Mouse (Mus musculus): ENCODE data around the gene Galnt3. TPM values are rescaled to one million over a fixed set of nuclear protein-coding genes. Genes with fewer than 3 reads are reported as not detected.

The Galnt3 gene
- under 1 TPM in 2 of 4 experiments, not detected in 2; 0.13 to 0.15 TPM for total RNA-seq (2022)

DNA sequence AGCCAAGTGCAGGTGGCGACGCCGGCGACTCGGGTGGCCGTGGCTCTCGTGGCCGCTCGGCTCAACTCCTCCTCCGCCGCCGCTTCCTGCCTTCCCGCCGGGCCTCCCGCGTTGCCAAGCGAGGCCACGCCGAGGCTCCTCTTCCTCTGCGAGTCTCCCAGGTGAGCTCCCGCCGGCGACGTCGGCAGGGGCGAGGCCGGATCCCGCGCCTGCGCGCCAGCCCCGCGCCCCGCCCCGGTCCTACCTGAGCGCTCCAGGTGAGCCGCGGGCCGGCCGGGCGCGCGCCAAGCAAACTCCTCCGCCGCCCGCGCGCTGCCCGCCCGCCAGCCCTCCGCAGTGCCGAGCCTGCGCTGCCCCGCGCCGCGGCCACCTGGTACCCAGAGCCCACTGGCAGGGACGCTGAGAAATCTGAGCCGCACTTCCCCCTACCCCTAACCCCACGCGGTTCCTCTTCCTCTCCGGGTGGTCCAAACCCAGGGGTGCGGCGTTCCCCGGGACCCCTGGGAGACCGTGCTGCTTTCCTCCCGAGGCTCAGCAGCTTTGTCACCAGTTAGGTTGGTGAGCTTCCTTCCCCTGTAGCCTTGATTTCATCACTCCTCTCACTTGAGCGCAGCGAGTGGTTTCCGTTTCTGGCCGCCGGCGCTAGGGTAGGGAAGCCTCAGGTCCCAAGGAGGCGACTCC lies at the start of gene Galnt3:
Gene Galnt3 (minus strand): TSS at position 404 of the 681 bp plus-strand sequence.
- no peak for DNase-seq (ENCODE audit: low spot score in 2 of 2)

GRCm38 (mm10) chr2:66173134-66173533 lies 48.3 kb upstream of the Galnt3 start:
- DNase-seq (ENCODE audit: low spot score in 2 of 2): no peak

GRCm38 (mm10) chr2:66171643-66172042 lies 46.8 kb upstream of the Galnt3 start:
- no peak for DNase-seq (ENCODE audit: low spot score in 2 of 2)

DNA sequence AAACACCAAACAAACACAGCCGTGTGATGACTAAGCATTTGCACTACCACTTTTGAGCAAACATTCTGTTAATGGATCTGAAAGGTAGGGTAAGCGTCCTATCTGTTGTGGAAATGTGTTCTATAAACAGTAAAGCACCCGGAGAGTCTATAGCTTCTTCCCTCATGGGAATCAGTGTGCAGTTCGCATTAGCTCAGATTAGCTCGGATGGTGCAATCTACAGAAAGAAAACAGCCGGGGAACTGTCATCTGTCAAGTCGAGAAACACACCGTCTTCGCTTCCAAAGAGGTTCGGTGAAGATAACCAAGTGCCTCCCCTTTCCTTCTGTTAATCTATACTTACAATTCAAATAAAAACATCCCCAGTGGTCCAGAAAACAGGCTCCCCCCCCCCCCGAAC lies 45.9 kb upstream of the Galnt3 start:
- no peak for DNase-seq (ENCODE audit: low spot score in 2 of 2)

DNA sequence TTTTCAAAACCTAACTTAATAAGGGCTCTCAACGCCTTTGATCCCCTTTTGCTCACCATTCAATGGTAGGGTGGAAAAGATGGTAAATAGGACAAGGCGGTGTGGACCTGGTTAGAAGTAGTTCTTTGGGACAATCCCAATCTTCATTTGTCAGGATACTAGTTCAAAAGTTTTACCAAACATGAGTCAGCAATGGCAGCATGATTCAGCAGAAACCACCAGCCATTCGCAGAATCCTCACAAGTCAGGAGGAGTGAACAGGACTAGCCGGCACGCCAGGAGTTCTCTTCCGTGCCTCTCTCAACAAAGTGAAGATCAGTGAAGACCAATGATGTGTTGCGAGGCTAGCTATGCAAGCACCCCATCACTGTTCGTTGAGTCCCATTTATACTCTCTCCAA lies 40.2 kb upstream of the Galnt3 start:
- no peak for DNase-seq (ENCODE audit: low spot score in 2 of 2)

DNA sequence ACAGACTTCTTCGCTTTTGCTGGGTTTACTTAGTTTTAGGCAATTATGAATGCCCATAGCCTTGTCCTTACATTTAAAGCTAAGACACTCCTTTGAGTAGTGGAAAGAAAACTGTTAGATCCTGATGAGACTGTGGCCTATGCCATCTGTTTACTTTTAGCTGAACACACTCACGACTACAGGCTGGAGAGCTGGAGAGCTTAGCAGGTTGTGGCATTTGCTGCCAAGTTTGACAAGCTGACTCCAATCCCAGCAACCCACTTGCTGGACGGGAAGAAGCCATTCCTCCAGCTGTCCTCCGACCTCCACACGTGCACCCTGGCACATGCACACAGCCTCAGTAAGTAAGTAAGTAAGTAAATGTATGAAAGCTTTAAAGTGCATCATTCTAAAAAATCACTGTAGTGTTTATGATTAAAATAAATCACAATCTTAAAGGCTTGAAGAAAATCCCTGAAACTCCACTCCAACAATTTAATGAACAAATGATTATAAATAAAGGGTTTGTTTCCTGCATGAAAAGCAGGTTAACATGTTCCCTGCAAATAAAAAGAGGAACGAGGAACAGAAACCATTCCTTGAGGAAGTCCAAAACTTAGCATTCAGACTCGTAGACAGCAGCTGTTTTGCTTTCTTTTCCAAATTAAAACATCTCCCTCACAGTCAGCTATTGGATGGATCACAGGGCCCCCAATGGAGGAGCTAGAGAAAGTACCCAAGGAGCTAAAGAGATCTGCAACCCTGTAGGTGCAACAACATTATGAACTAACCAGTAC lies 33.5 kb upstream of the Galnt3 start:
- DNase-seq (ENCODE audit: low spot score in 2 of 2): no peak

GRCm38 (mm10) chr2:66151436-66151835 lies 26.6 kb upstream of the Galnt3 start:
- no peak for DNase-seq (ENCODE audit: low spot score in 2 of 2)

DNA sequence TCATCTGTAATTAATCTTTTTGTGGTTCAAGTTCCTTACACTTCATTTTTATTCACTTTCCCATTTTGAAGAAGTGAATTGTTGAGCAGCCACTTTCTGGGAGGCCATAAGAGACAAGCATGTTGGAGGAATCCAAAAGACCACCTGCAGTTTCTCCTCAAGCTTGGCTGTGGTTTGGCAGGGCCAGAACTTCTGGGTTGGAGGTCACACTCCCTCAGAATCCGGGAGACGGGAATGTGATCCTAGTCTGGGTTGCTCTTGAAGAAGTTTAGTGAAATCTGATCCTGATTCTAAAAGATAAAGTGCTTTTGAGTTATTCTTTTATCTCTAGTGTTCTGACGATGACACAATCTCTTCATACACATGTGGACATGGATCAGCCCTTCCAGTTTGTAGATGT lies 25.7 kb upstream of the Galnt3 start:
- DNase-seq (ENCODE audit: low spot score in 2 of 2): no peak

DNA sequence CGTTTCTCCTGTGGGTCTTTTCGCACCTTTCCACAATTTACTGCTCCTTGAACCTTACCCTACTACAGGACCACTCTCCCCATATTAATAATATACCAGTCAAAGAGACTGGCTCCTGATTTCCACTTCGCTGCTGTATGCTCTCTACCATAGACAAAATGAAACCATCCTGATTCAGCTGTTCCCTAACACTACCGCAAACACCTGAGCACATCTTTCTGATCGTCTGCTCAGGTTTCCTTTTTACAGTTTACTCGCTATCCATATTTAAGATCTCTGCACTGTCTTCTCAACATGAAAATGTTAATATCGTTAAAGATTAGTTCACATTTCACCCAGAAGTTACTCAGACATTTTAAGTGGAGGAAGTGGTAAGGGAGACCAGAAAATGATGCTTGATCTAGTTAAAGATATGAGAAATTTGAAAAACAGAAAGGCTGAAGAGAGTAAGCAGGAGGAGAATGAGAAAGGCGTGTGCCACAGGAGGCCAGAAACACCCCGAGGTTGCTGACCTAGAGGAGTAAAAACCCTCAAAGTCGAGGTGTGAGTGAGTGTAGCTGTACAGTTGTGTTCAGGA lies 23.9 kb upstream of the Galnt3 start:
- no peak for DNase-seq (ENCODE audit: low spot score in 2 of 2)

GRCm38 (mm10) chr2:66146473-66146872 lies 21.7 kb upstream of the Galnt3 start:
- DNase-seq (ENCODE audit: low spot score in 2 of 2): no peak

DNA sequence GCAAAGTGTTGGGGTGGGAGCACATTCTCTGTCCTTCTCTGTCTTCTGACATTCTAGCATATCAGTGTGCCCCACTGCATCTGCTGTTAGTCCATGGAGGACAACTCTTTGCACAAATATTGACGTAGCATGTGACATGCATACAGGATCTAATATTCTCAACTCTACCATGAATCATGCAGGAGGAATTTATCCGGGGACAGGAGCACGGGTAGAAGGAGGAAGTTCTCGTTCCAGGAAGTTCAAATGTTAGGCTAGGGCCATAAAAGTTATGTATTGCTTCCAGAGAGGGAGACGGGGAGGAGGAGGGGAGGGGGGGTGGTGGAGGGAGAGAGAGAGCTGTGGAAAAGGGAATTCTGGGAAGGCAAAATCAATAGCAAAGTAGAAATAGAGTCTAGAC lies 20.0 kb upstream of the Galnt3 start:
- no peak for DNase-seq (ENCODE audit: low spot score in 2 of 2)

DNA sequence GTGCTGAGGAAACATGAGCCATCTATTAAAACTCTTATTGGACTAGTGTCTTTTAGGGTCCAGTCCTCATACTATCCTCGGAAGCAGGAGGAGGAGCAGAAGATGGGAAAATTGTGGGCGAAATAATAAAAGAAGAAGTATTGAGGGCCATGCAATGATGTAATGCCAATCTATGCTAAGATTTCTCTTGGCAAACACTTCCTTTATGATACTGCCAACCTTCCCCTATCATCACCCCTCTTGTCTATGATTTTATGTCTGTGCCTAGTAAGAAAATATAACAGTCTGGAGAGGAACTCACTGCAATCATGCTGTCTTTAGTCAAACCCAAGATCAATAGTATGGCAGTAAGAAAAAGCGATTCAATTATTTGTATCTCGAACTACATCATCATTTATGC lies 18.5 kb upstream of the Galnt3 start:
- DNase-seq (ENCODE audit: low spot score in 2 of 2): no peak

DNA sequence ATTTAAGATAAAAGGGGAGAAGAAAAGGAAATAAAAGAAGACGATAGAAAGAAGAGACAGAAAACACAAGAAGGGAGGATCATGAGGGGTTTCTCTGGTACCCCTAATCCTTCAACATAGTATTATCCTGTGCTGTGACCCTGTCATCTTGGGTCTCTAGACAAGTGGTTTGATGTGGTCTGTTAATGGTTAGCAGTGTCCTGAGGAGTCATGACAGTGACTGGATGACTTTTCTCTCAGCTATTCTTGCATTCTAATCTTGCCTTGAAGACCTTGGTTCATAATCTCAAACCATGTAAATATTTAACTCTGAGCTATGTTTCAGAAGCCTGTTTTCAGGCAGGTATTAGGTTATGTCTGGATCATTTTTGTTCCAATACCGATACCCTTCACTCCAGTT lies 17.9 kb upstream of the Galnt3 start:
- no peak for DNase-seq (ENCODE audit: low spot score in 2 of 2)

- DNase-seq (ENCODE audit: low spot score in 2 of 2): no peak
These were observed 17.5 kb upstream of the Galnt3 start for GRCm38 (mm10) chr2:66142268-66142667.

DNA sequence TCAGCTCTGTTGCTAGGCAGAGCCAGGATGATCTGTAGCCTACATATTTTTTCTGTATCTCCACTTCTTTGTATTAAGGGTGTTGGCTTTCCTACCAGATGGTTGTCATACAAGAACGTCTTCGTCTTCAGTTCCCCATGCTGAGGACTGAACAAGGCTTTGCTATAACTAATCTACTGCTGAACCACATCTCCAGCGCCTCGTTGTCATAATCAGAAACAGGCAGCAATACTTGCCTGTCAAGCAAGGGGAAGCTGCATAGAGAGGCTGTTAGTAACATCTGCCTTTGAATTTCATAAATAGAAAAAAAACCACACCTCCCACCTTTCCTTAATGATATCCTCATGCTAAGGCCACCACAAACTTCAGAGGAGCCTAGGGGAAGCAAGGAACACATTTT lies 15.5 kb upstream of the Galnt3 start:
- no peak for DNase-seq (ENCODE audit: low spot score in 2 of 2)

DNA sequence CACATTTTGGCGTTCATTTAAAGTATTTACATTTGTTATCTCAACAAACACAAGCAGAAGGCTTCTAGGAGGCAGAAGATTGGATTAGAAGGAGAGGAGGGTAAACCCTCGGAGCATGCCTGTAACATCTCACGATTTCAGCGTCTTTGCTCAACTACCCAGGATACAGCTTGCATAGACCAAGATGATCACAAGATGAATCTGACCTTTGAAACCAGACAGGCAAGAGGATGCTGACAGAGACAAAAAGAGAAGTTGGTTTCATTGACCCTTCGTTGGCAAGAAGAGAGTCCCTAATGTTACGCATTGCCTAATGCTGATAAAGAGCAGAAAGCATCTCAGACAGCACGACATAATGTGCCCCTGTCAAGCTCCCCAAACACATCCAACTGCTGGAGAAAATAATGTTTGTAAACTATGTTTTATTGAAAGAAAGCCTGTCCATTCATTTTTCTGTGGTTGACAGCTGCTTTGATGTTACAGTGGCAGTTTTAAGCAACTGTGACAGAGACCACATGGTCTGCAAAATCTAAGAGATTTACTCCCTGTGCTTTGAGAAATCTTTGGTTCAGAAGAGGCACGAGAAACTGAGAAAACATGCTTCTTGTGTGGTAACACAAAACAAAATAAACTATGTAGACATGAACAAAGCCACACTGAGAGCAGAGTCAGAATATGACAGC lies 7.2 kb upstream of the Galnt3 start:
- DNase-seq (ENCODE audit: low spot score in 2 of 2): no peak

DNA sequence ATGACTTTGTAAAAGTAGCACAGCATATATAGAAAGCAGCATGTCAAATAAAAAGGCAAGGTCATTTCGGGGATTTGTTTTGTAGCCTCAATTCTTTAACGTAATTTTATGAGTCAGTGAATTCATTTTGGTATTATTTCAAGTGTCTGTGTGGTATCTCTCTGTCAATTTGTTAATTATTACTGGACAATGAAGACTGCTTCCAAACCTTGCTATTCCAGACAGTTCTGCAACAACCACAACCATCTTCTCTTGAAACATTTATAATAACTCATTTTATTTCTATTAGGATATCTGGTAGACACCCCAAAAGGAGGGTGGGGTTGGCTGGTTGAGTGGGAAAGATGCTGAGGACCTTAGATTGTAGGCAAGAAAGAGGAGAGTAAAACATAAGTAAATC lies 4.1 kb upstream of the Galnt3 start:
- DNase-seq (ENCODE audit: low spot score in 2 of 2): no peak

DNA sequence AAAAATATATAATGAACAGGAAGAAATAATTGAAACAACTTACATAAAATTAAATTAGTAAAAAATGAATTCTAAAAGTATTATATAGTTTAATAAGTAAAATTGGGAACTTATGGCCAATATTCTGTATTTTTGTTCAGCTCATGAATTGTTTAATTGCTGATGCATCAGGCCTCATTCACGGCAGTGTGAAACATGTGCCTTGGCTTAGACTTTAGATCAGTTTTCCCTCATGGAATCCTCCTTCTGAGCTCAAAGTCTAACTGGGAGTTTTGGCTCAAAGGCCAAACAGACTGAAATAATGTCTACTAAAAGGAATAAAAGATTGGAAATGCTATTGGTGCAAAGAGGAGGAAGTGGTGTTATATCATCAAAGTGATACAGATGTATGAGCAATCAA lies 2.7 kb upstream of the Galnt3 start:
- no peak for DNase-seq (ENCODE audit: low spot score in 2 of 2)

DNA sequence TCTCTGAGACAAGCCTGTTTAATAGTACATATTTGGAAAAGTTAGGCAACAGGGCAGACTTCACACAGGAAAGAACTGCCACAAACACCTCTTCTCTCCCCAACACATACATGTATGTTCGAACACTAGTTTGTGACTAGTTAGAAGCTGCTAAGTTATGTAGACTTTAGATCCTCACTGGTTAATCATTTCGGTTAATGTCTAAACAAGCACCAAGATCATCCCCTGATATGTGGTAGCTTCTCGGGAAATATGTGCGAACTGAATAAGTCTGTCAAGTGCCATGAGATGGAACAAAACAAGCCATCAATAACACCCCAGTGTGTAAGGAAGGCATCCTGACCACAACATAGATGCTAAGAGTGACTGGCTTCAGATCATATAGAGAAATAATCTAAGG lies 2.1 kb upstream of the Galnt3 start:
- no peak for DNase-seq (ENCODE audit: low spot score in 2 of 2)

- no peak for DNase-seq (ENCODE audit: low spot score in 2 of 2)
These were observed 821 bp downstream of the Galnt3 start for GRCm38 (mm10) chr2:66123756-66124589.

DNA sequence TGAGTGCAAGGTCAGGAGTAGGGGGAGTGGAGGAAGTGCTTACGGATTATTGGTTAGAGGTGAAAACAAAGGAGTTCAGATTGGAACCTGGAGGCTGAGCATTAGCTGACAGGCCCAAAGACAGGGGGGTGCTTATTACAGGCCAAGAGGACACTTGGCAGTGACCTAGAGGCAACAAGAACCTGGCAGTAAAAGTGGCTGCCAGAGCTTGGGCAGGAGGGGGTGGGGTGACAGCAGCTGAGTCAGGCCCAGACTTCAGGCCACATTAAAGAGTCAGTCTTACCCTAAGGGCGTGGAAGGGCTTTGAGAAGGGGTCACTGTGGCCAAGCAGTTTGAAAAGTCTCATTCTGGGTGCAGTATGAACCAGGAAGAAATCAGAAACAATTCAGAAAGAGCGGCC lies 7.1 kb downstream of the Galnt3 start:
- no peak for DNase-seq (ENCODE audit: low spot score in 2 of 2)

Measured in gastrocnemius, adult 8-10 months (tissue).